Mouse (Mus musculus) cortical plate, adult 2 months (tissue): Measurements from ENCODE around the gene Fap.

Experiments used
- CTCF ChIP-seq: fragments of 200-500 bp; IDR thresholded peaks from 2 replicates; pipeline ENCODE4 v1.5.1; 2011; ENCODE audit warnings: mild to moderate bottlenecking, control low read depth, low read length; ENCODE audit not compliant: insufficient read depth; ENCODE audit errors: extremely low read depth
- POLR2A ChIP-seq: fragments of 200-500 bp; IDR thresholded peaks from 2 replicates; pipeline ENCODE4 v1.6.1; 2011; ENCODE audit warnings: mild to moderate bottlenecking, low read length, control low read depth; ENCODE audit not compliant: insufficient read depth; ENCODE audit errors: extremely low read depth

GRCm38 (mm10) chr2:62591555-62591954, 17.7 kb upstream of the Fap start:
- no peak for TF ChIP-seq CTCF
- TF ChIP-seq POLR2A = no peak
